Mouse (Mus musculus): ENCODE results near the gene Rbbp5.

- no peak for TF ChIP-seq CTCF (IDR thresholded peaks at IDR 0.05; ENCODE audit: extremely low read depth, insufficient read length, insufficient replicate concordance, low read depth, low read length)
- TF ChIP-seq POLR2A (IDR thresholded peaks at IDR 0.05; ENCODE audit: low read depth, low read length): no peak
These were observed 60.6 kb downstream of the Rbbp5 start for GRCm38 (mm10) chr1:132537736-132538135.

Data from small intestine, adult 2 months (tissue).